8 mouse cellular contexts compared by ENCODE assay signal in genomic region chr11:86200460-86201021, GRCm38 (mm10). TPM values are rescaled to one million over a fixed set of nuclear protein-coding genes. Genes with fewer than 3 reads are reported as not detected.
DNase-seq lines count a peak whose midpoint lies in the region; ATAC-seq and TF ChIP-seq lines count a peak whose summit lies in the region.

No protein-coding gene starts in this region.

- H3K4me1 ChIP-seq in E14TG2a.4 (replicated peaks; ENCODE audit: low read depth, low read length) = peaks cover 14% of the 10 kb centered on the region
- peaks cover 4% of the 10 kb centered on the region; the same call in 1 of the 2 replicates for H3K4me1 ChIP-seq in forebrain, embryonic 14.5 days (ENCODE audit: control insufficient read depth, insufficient read depth, low read length)
- peaks cover 25% of the 10 kb centered on the region for H3K4me1 ChIP-seq in liver, embryonic 15.5 days (replicated peaks)

- H3K36me3 ChIP-seq in E14TG2a.4 (ENCODE audit: insufficient read depth, low read length) = peaks cover 54% of the 10 kb centered on the region
- peaks cover 20% of the 10 kb centered on the region for H3K36me3 ChIP-seq in forebrain, embryonic 14.5 days (ENCODE audit: control insufficient read depth, insufficient read depth, low read length)
- peaks cover 53% of the 10 kb centered on the region for H3K36me3 ChIP-seq in liver, embryonic 15.5 days (replicated peaks)

- no peak for DNase-seq in gastrocnemius, adult 2 months
- DNase-seq in gastrocnemius, postnatal 36 days = no peak
- DNase-seq in forebrain, embryonic 14.5 days (ENCODE audit: low spot score) = no peak
- no peak for DNase-seq in T-cell, adult 2 months (ENCODE audit: low spot score)
- no peak for DNase-seq in left cerebral cortex, adult 11 months (ENCODE audit: low spot score)
- no peak for DNase-seq in cerebellum, postnatal 10 days

- no peaks in the 10 kb centered on the region for H3K27me3 ChIP-seq in E14TG2a.4 (ENCODE audit: insufficient read depth, low read length)
- H3K27me3 ChIP-seq in forebrain, embryonic 14.5 days (replicated peaks; ENCODE audit: control insufficient read depth, insufficient read depth, low read length) = no peaks in the 10 kb centered on the region
- H3K27me3 ChIP-seq in liver, embryonic 15.5 days = no peaks in the 10 kb centered on the region

- no peaks in the 10 kb centered on the region for H3K9me3 ChIP-seq in E14TG2a.4 (ENCODE audit: low read length)
- no peaks in the 10 kb centered on the region; the same call in 1 of the 2 replicates for H3K9me3 ChIP-seq in forebrain, embryonic 14.5 days (replicated peaks; ENCODE audit: control insufficient read depth, low read length)
- no peaks in the 10 kb centered on the region for H3K9me3 ChIP-seq in liver, embryonic 15.5 days (replicated peaks)

- TF ChIP-seq CTCF in gastrocnemius, adult 2 months (IDR thresholded peaks at IDR 0.05) = no peak
- no peak for TF ChIP-seq CTCF in E14TG2a.4 (conservative IDR thresholded peaks at IDR 0.05; ENCODE audit: low read length)

- peak overlapping the region; percentile 53 for H3K9ac ChIP-seq in forebrain, embryonic 14.5 days (ENCODE audit: low read length)
- H3K9ac ChIP-seq in liver, embryonic 15.5 days = peak overlapping the region; percentile 81

- no peak overlapping the region for H3K27ac ChIP-seq in gastrocnemius, adult 2 months
- H3K27ac ChIP-seq in forebrain, embryonic 14.5 days (ENCODE audit: low read depth, low read length) = peak overlapping the region; percentile 1; the same call in 1 of the 2 replicates
- peak overlapping the region; percentile 89 for H3K27ac ChIP-seq in liver, embryonic 15.5 days (replicated peaks)

- peak; percentile 74 for ATAC-seq in forebrain, embryonic 14.5 days
- ATAC-seq in liver, embryonic 15.5 days (ENCODE audit: insufficient read depth) = peak; percentile 52

- WGBS in forebrain, embryonic 14.5 days = 1% methylated on average over 21 of the region's 21 CpGs
- under 1% methylated on average over 21 of the region's 21 CpGs for WGBS in liver, embryonic 15.5 days (ENCODE audit: insufficient replicate concordance)

- H3K4me3 ChIP-seq in gastrocnemius, adult 2 months = peak overlapping the region; percentile 89
- H3K4me3 ChIP-seq in E14TG2a.4 (replicated peaks; ENCODE audit: low read length) = peak overlapping the region; percentile 96
- peak overlapping the region; percentile 76 for H3K4me3 ChIP-seq in forebrain, embryonic 14.5 days (ENCODE audit: low read depth, low read length)
- H3K4me3 ChIP-seq in liver, embryonic 15.5 days (replicated peaks) = peak overlapping the region; percentile 95

- peak overlapping the region; percentile 54 for H3K4me2 ChIP-seq in forebrain, embryonic 14.5 days (ENCODE audit: low read length)
- H3K4me2 ChIP-seq in liver, embryonic 15.5 days = peak overlapping the region; percentile 91

- intact Hi-C loops in gastrocnemius, adult 2 months (cut with DNase I) = no loop called here
- intact Hi-C loops in gastrocnemius, postnatal 36 days (cut with DNase I) = no loop called here

RNA-seq across cellular contexts. Expression of gene Brip1, which starts 0.5 kb away (rescaled TPM):
- under 1 TPM in 1 of 2 experiments, not detected in 1; 0.03 TPM for total RNA-seq in gastrocnemius, adult 2 months (2021)
- total RNA-seq in gastrocnemius, postnatal 36 days (2021) = under 1 TPM; 0.20 to 0.27 TPM
- polyA plus RNA-seq in forebrain, embryonic 14.5 days (2014; fragmentation: Nextera tagmentation; extraction: Ambion mirVana) = 3.5 and 3.7 TPM in 2 replicates
- polyA plus RNA-seq in liver, embryonic 15.5 days (2015; fragmentation: Nextera tagmentation; extraction: Ambion mirVana) = 5.6 and 6.2 TPM in 2 replicates

RNA-seq across cellular contexts. Expression of gene Ints2, which starts 56.8 kb away (rescaled TPM):
- total RNA-seq in gastrocnemius, adult 2 months (2021) = 1 to 10 TPM; 2.3 to 5.5 TPM
- 1 to 10 TPM; 3.3 to 3.9 TPM for total RNA-seq in gastrocnemius, postnatal 36 days (2021)
- polyA plus RNA-seq in forebrain, embryonic 14.5 days (2014; fragmentation: Nextera tagmentation; extraction: Ambion mirVana) = 24.8 and 28.4 TPM in 2 replicates
- 8.2 and 9.8 TPM in 2 replicates for polyA plus RNA-seq in liver, embryonic 15.5 days (2015; fragmentation: Nextera tagmentation; extraction: Ambion mirVana)
